Mouse (Mus musculus): ENCODE data around the gene Smurf1.

The Smurf1 gene

GRCm38 (mm10) chr5:144965639-144966351, at the start of gene Smurf1:
Gene Smurf1 (minus strand): TSS chr5:144965847.
- peak; percentile 71 for DNase-seq (ENCODE audit: low read depth, low spot score)

- DNase-seq (ENCODE audit: low read depth, low spot score), result no peak
Measured at GRCm38 (mm10) chr5:145014278-145014677, 48.6 kb upstream of the Smurf1 start.

GRCm38 (mm10) chr5:145008878-145009659, 43.4 kb upstream of the Smurf1 start:
- DNase-seq (ENCODE audit: low read depth, low spot score), result no peak

- no peak for DNase-seq (ENCODE audit: low read depth, low spot score)
Measured at GRCm38 (mm10) chr5:145005596-145005995, 39.9 kb upstream of the Smurf1 start.

- no peak for DNase-seq (ENCODE audit: low read depth, low spot score)
Measured at GRCm38 (mm10) chr5:145004495-145004894, 38.8 kb upstream of the Smurf1 start.

- no peak for DNase-seq (ENCODE audit: low read depth, low spot score)
Measured at GRCm38 (mm10) chr5:145003362-145003761, 37.7 kb upstream of the Smurf1 start.

GRCm38 (mm10) chr5:144998491-144998890, 32.8 kb upstream of the Smurf1 start:
- DNase-seq (ENCODE audit: low read depth, low spot score), result no peak

- no peak for DNase-seq (ENCODE audit: low read depth, low spot score)
Measured at GRCm38 (mm10) chr5:144990481-144990880, 24.8 kb upstream of the Smurf1 start.

GRCm38 (mm10) chr5:144990051-144990450, 24.4 kb upstream of the Smurf1 start:
- no peak for DNase-seq (ENCODE audit: low read depth, low spot score)

- DNase-seq (ENCODE audit: low read depth, low spot score), result no peak
Measured at GRCm38 (mm10) chr5:144989061-144989405, 23.4 kb upstream of the Smurf1 start.

GRCm38 (mm10) chr5:144988340-144989060, 22.9 kb upstream of the Smurf1 start:
- DNase-seq (ENCODE audit: low read depth, low spot score), result peak; percentile 59

- no peak for DNase-seq (ENCODE audit: low read depth, low spot score)
Measured at GRCm38 (mm10) chr5:144987561-144987960, 21.9 kb upstream of the Smurf1 start.

GRCm38 (mm10) chr5:144984839-144985238, 19.2 kb upstream of the Smurf1 start:
- DNase-seq (ENCODE audit: low read depth, low spot score), result no peak

GRCm38 (mm10) chr5:144983227-144983626, 17.6 kb upstream of the Smurf1 start:
- no peak for DNase-seq (ENCODE audit: low read depth, low spot score)

GRCm38 (mm10) chr5:144979110-144979509, 13.5 kb upstream of the Smurf1 start:
- DNase-seq (ENCODE audit: low read depth, low spot score), result no peak

- DNase-seq (ENCODE audit: low read depth, low spot score), result no peak
Measured at GRCm38 (mm10) chr5:144978533-144979107, 13.0 kb upstream of the Smurf1 start.

GRCm38 (mm10) chr5:144971266-144971665, 5.6 kb upstream of the Smurf1 start:
- DNase-seq (ENCODE audit: low read depth, low spot score), result no peak

GRCm38 (mm10) chr5:144964872-144965638, 592 bp downstream of the Smurf1 start:
- DNase-seq (ENCODE audit: low read depth, low spot score), result peak; percentile 79

- no peak for DNase-seq (ENCODE audit: low read depth, low spot score)
Measured at GRCm38 (mm10) chr5:144964465-144964864, 1.2 kb downstream of the Smurf1 start.

- no peak for DNase-seq (ENCODE audit: low read depth, low spot score)
Measured at GRCm38 (mm10) chr5:144963817-144964261, 1.8 kb downstream of the Smurf1 start.

- no peak for DNase-seq (ENCODE audit: low read depth, low spot score)
Measured at GRCm38 (mm10) chr5:144963401-144963800, 2.2 kb downstream of the Smurf1 start.
